Mouse (Mus musculus) leukemia stem cell, adult 10-12 weeks (primary cell): ENCODE results near the gene Gjb4. TPM values are rescaled to one million over a fixed set of nuclear protein-coding genes. Genes with fewer than 3 reads are reported as not detected.

ENCODE experiments used
- polyA plus RNA-seq: library from polyadenylated mRNA; stranded (reverse); fragments of >175 nt; gene quantifications from 2 replicates; pipeline ENCODE4 v1.2.3, GENCODE M21; 2012; ENCODE audit warnings: low replicate concordance

Gjb4 gene
- polyA plus RNA-seq, result not detected in 2 replicates

GRCm38 (mm10) chr4:127353951-127354438 lies at the start of gene Gjb4:
Gjb4 (minus strand) TSS chr4:127354081.

GRCm38 (mm10) chr4:127358018-127358417 lies 4.1 kb upstream of the Gjb4 start, which contains the start of gene Gjb5:
Gjb5 (minus strand) TSS chr4:127358181.

GRCm38 (mm10) chr4:127330181-127331100 lies 23.4 kb downstream of the Gjb4 start, which contains the start of gene Gjb3:
Gjb3 (minus strand) TSS chr4:127330844.

GRCm38 (mm10) chr4:127313861-127314260 lies 40.0 kb downstream of the Gjb4 start, which contains the start of gene Gja4:
Gja4 (minus strand) TSS chr4:127314039.

Other genes with a start within 250 kb of the Gjb4 start
- 0.50 and 0.63 TPM in 2 replicates for gene Tmem35b, start 230.4 kb downstream of the Gjb4 start, polyA plus RNA-seq
- gene Dlgap3, start 184.9 kb downstream of the Gjb4 start, polyA plus RNA-seq, result 0.59 and 3.9 TPM in 2 replicates
- 14.9 and 20.2 TPM in 2 replicates for gene Smim12, start 110.3 kb downstream of the Gjb4 start, polyA plus RNA-seq
- gene Gja4, start 40.0 kb downstream of the Gjb4 start, polyA plus RNA-seq, result 0.74 and 1.1 TPM in 2 replicates
- gene Gjb3, start 23.2 kb downstream of the Gjb4 start, polyA plus RNA-seq, result 0.36 TPM in 1 of 2 replicates, not detected in the other
- not detected in 2 replicates for gene Gjb5, start 4.1 kb upstream of the Gjb4 start, polyA plus RNA-seq